Comparison of ENCODE assay signal across 26 mouse cellular contexts in the genomic region with DNA sequence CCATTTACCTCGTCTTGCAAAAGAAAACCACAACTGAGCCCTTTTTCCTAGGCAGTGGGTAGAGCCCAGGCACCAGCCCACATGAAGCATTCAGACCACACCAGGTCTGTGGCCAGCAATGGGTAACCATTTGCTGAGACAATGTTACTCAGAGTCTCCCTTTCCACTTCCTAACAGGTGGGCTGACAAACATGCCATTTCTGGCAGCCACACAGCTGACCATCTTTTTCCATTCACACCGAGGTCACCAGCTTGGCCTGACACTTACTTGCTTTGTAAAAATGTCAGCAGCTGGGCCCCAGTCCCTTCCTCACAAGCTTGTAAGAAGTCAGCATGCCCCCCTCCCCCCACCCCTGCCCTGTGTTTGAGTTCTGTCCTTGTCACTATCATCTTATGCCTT.
DNase-seq lines count a peak whose midpoint lies in the region; ATAC-seq and TF ChIP-seq lines count a peak whose summit lies in the region.
"Had no signal": no experiment of that assay in that cellular context is flagged by ENCODE, and none has a peak within 500 bp of the region (broad histone marks: within the 10 kb centered on the region; RNA-seq: fewer than 3 reads in every experiment).

No protein-coding gene starts in this region.

- no peak for TF ChIP-seq CTCF in C2C12 (IDR thresholded peaks at IDR 0.05; ENCODE audit: control insufficient read depth, insufficient read depth, insufficient read length)

- H3K9ac ChIP-seq in forebrain, embryonic 12.5 days = no peak overlapping the region
- H3K9ac ChIP-seq: embryonic facial prominence, embryonic 15.5 days; heart, embryonic 15.5 days; hindbrain, embryonic 15.5 days had no signal

- H3K4me2 ChIP-seq in forebrain, embryonic 12.5 days = no peak overlapping the region
- H3K4me2 ChIP-seq: embryonic facial prominence, embryonic 15.5 days; heart, embryonic 11.5 days; heart, embryonic 15.5 days; hindbrain, embryonic 15.5 days had no signal

- ATAC-seq in CD4-positive, CD25-positive, alpha-beta regulatory T cell, adult 4 months = peak; percentile 29
- no peak for ATAC-seq in forebrain, embryonic 12.5 days (ENCODE audit: low FRiP score)
- ATAC-seq: activated CD4-positive, CD25-positive, alpha-beta regulatory T cell, adult 4 months; forebrain, embryonic 16.5 days; inflammation-experienced regulatory T-cells, adult 6 months; intestine, postnatal 0 days; Patski had no signal

- no peaks in the 10 kb centered on the region for H3K36me3 ChIP-seq in C2C12 (ENCODE audit: control insufficient read depth, insufficient read depth)
- no peaks in the 10 kb centered on the region for H3K36me3 ChIP-seq in forebrain, embryonic 12.5 days (replicated peaks)
- H3K36me3 ChIP-seq: embryonic facial prominence, embryonic 15.5 days; forebrain, embryonic 10.5 days; heart, embryonic 15.5 days; hindbrain, embryonic 15.5 days had no signal

- no peaks in the 10 kb centered on the region for H3K79me3 ChIP-seq in C2C12 (ENCODE audit: low read depth)

- H3K79me2 ChIP-seq in C2C12 (ENCODE audit: control insufficient read depth, insufficient read depth) = no peaks in the 10 kb centered on the region

- H3ac ChIP-seq in C2C12 (ENCODE audit: control insufficient read depth, insufficient read length, low read depth) = no peak overlapping the region

- H3K27ac ChIP-seq in forebrain, embryonic 12.5 days = no peak overlapping the region
- H3K27ac ChIP-seq: embryonic facial prominence, embryonic 15.5 days; forebrain, embryonic 10.5 days; heart, adult 2 months; heart, embryonic 15.5 days; hindbrain, embryonic 15.5 days had no signal

- peak; percentile 15 for DNase-seq in induced T-regulatory cell, adult 2 months (ENCODE audit: low read depth)
- no peak for DNase-seq in lung, postnatal 14 days
- DNase-seq in embryo, embryonic 10 days (ENCODE audit: low spot score) = no peak
- no peak for DNase-seq in left cerebral cortex, adult 8-10 months (ENCODE audit: low spot score in 2 of 2)
- DNase-seq: adrenal gland, postnatal 14 days; cerebellum, adult 11-12 months; cerebellum, adult 9-10 months; cerebellum, postnatal 36 days; embryo, embryonic 11 days; gastrocnemius, postnatal 10 days; heart, adult 2 months; heart, postnatal 14 days had no signal

- H3K27me3 ChIP-seq in C2C12 (ENCODE audit: control insufficient read depth, insufficient read depth, insufficient read length) = no peaks in the 10 kb centered on the region
- H3K27me3 ChIP-seq in forebrain, embryonic 12.5 days = peaks cover 30% of the 10 kb centered on the region
- H3K27me3 ChIP-seq: embryonic facial prominence, embryonic 15.5 days; heart, embryonic 15.5 days; hindbrain, embryonic 15.5 days; Patski had no signal

- 83% methylated on average over 2 of the region's 2 CpGs for WGBS in forebrain, embryonic 12.5 days

- no peak overlapping the region for H3K4me3 ChIP-seq in C2C12 (ENCODE audit: insufficient read depth, poor library complexity, severe bottlenecking)
- no peak overlapping the region for H3K4me3 ChIP-seq in forebrain, embryonic 12.5 days (replicated peaks)
- H3K4me3 ChIP-seq: embryonic facial prominence, embryonic 15.5 days; erythroblast, embryonic 14.5 days; forebrain, embryonic 10.5 days; heart, adult 2 months; heart, embryonic 15.5 days; hindbrain, embryonic 15.5 days had no signal

- no peaks in the 10 kb centered on the region; the same call in 1 of the 2 replicates for H3K4me1 ChIP-seq in forebrain, embryonic 12.5 days
- H3K4me1 ChIP-seq: embryonic facial prominence, embryonic 15.5 days; hindbrain, embryonic 15.5 days had no signal

- no peaks in the 10 kb centered on the region for H3K9me3 ChIP-seq in forebrain, embryonic 12.5 days
- H3K9me3 ChIP-seq: embryonic facial prominence, embryonic 15.5 days; forebrain, embryonic 10.5 days; heart, embryonic 15.5 days; hindbrain, embryonic 15.5 days had no signal

TF ChIP-seq in C2C12, 6 proteins besides CTCF, POLR2A, EP300 and RAD21:
- peak; percentile 30 for TF ChIP-seq MYOD1 (IDR thresholded peaks at IDR 0.05; ENCODE audit: control insufficient read depth, insufficient read length, low read depth)
- TF ChIP-seq FOSL1 (IDR thresholded peaks at IDR 0.05; ENCODE audit: insufficient read depth, low read length, poor library complexity, severe bottlenecking) = no peak
